1 mouse cellular context compared by ENCODE assay signal in the genomic region with DNA sequence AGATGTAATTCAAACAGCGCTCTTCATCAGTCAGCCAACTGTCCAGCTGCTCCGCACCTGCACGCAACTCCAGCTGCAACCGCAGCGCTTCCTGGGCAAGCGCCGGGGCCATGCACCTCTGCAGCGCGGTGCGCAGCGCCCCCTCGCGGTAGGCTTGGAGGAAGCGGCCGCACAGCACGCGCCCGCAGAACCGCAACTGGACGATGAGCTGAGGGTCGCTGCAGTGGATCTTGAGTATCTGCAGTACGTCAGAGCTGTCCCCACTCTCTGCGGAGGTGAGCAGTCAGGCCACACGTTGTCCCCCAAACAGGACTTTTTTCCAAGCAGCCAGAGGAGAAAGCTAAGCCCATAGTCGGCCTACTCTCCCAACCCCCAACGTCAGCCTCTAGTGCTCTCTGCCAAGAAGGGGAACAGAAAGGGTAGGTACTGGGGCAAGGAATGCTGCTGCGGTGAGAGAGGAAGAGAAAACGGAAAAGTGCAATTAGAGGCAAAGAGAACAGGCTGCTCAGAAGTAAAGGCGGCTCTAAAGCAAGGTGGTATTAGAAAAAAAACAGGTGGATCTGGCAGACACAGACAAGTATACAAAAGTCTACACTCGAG.
TF ChIP-seq lines count a peak whose summit lies in the region.

No protein-coding gene starts in this region.

TF ChIP-seq in CH12.LX, 34 proteins besides CTCF, POLR2A, EP300 and RAD21:
- no peak for TF ChIP-seq USF1 (IDR thresholded peaks at IDR 0.05; ENCODE audit: low read depth, low read length)
- no peak for TF ChIP-seq KAT2A (IDR thresholded peaks at IDR 0.05; ENCODE audit: insufficient replicate concordance, low read length)
- TF ChIP-seq SMC3 (IDR thresholded peaks at IDR 0.05; ENCODE audit: low read depth, low read length) = peak; percentile 53
- TF ChIP-seq MAX (IDR thresholded peaks at IDR 0.05; ENCODE audit: low read length) = peak; percentile 52; the same call in 1 of the 2 replicates
- no peak for TF ChIP-seq ZMIZ1 (IDR thresholded peaks at IDR 0.05; ENCODE audit: low read depth, low read length)
- TF ChIP-seq TCF12 (IDR thresholded peaks at IDR 0.05; ENCODE audit: low read depth, low read length) = peak; percentile 79
- peak; percentile 46; the same call in 1 of the 2 replicates for TF ChIP-seq MXI1 (IDR thresholded peaks at IDR 0.05; ENCODE audit: low read depth, low read length)
- peak; percentile 57; the same call in 1 of the 2 replicates for TF ChIP-seq SIN3A (IDR thresholded peaks at IDR 0.05; ENCODE audit: low read length)
- no peak for TF ChIP-seq E2F4 (IDR thresholded peaks at IDR 0.05; ENCODE audit: insufficient replicate concordance, low read depth, low read length)
- 0 out of 2 replicates have a peak, but pooled peaks have one; percentile 22 for TF ChIP-seq ETS1 (conservative IDR thresholded peaks at IDR 0.05; ENCODE audit: low read depth, low read length)
- TF ChIP-seq IRF4 (IDR thresholded peaks at IDR 0.05; ENCODE audit: low read depth, low read length) = no peak
- peak; percentile 76 for TF ChIP-seq BHLHE40 (IDR thresholded peaks at IDR 0.05; ENCODE audit: low read depth, low read length)
- TF ChIP-seq MEF2A (IDR thresholded peaks at IDR 0.05; ENCODE audit: borderline replicate concordance, low read depth, low read length) = peak; percentile 48; the same call in 1 of the 2 replicates
- peak; percentile 47; the same call in 1 of the 2 replicates for TF ChIP-seq MYC (IDR thresholded peaks at IDR 0.05; ENCODE audit: low read depth, low read length)
- TF ChIP-seq JUN (IDR thresholded peaks at IDR 0.05; ENCODE audit: insufficient read depth, low read depth, low read length) = no peak
- TF ChIP-seq NRF1 (IDR thresholded peaks at IDR 0.05; ENCODE audit: low read depth, low read length) = peak; percentile 67
- no peak for TF ChIP-seq MAFK (IDR thresholded peaks at IDR 0.05; ENCODE audit: insufficient replicate concordance, low read length)
- peak; percentile 57; the same call in 1 of the 2 replicates for TF ChIP-seq CHD2 (IDR thresholded peaks at IDR 0.05; ENCODE audit: low read length)
- TF ChIP-seq ELF1 (IDR thresholded peaks at IDR 0.05; ENCODE audit: low read depth, low read length) = 0 out of 2 replicates have a peak, but pooled peaks have one; percentile 22
- no peak for TF ChIP-seq JUND (conservative IDR thresholded peaks at IDR 0.05; ENCODE audit: low read depth, low read length)
- no peak for TF ChIP-seq MAZ (IDR thresholded peaks at IDR 0.05; ENCODE audit: low read depth, low read length)
- TF ChIP-seq GABPA (IDR thresholded peaks at IDR 0.05; ENCODE audit: insufficient replicate concordance, low read depth, low read length) = no peak
